23 mouse cellular contexts compared by ENCODE assay signal in genomic region chr15:5278525-5278924, GRCm38 (mm10). TPM values are rescaled to one million over a fixed set of nuclear protein-coding genes. Genes with fewer than 3 reads are reported as not detected.
DNase-seq lines count a peak whose midpoint lies in the region; ATAC-seq and TF ChIP-seq lines count a peak whose summit lies in the region.
"Had no signal": no experiment of that assay in that cellular context is flagged by ENCODE, and none has a peak within 500 bp of the region (broad histone marks: within the 10 kb centered on the region; RNA-seq: fewer than 3 reads in every experiment).

No protein-coding gene starts in this region.

- H3K4me1 ChIP-seq in intestine, postnatal 0 days (replicated peaks; ENCODE audit: control insufficient read depth, insufficient read depth, low read length): no peaks in the 10 kb centered on the region
- no peaks in the 10 kb centered on the region for H3K4me1 ChIP-seq in intestine, embryonic 16.5 days (ENCODE audit: control insufficient read depth, insufficient read depth, low read length)
- peaks cover 5% of the 10 kb centered on the region for H3K4me1 ChIP-seq in brown adipose tissue, adult 24 weeks (ENCODE audit: control insufficient read depth, insufficient read depth, insufficient read length, low read length)

- no peak for TF ChIP-seq CTCF in gastrocnemius, adult 2 months (IDR thresholded peaks at IDR 0.05)
- no peak for TF ChIP-seq CTCF in intestine, postnatal 0 days (IDR thresholded peaks at IDR 0.05; ENCODE audit: low read depth)

- no peak for DNase-seq in gastrocnemius, adult 2 months
- DNase-seq in gastrocnemius, postnatal 36 days: no peak
- DNase-seq in large intestine, adult 2 months (ENCODE audit: low read depth, low spot score): peak; percentile 51
- DNase-seq in left cerebral cortex, postnatal 4 days: no peak
- DNase-seq in thymus, postnatal 4 days: no peak
- DNase-seq: adrenal gland, adult 2 months; adrenal gland, adult 8-10 months; adrenal gland, postnatal 10 days; adrenal gland, postnatal 14 days; adrenal gland, postnatal 25 days; adrenal gland, postnatal 36 days; B cell, adult 2 months; cerebellum, adult 11 months; cerebellum, adult 11-12 months; cerebellum, adult 18-20 months had no signal

- peak overlapping the region; percentile 38; the same call in 1 of the 2 replicates for H3K27ac ChIP-seq in gastrocnemius, adult 2 months
- H3K27ac ChIP-seq in intestine, postnatal 0 days (ENCODE audit: low read depth, low read length): no peak overlapping the region
- H3K27ac ChIP-seq in intestine, embryonic 16.5 days (ENCODE audit: low read length): no peak overlapping the region
- peak overlapping the region; percentile 43 for H3K27ac ChIP-seq in brown adipose tissue, adult 24 weeks (replicated peaks; ENCODE audit: low read depth, low read length)

- no peak overlapping the region for H3K9ac ChIP-seq in intestine, postnatal 0 days (ENCODE audit: low read depth, low read length)
- H3K9ac ChIP-seq in intestine, embryonic 16.5 days (ENCODE audit: low read depth, low read length): no peak overlapping the region

- no peak overlapping the region for H3K4me2 ChIP-seq in intestine, postnatal 0 days (replicated peaks; ENCODE audit: low read depth)
- no peak overlapping the region for H3K4me2 ChIP-seq in intestine, embryonic 16.5 days (ENCODE audit: low read depth, low read length)

- H3K9me3 ChIP-seq in intestine, postnatal 0 days (ENCODE audit: control insufficient read depth): no peaks in the 10 kb centered on the region
- peaks cover 5% of the 10 kb centered on the region; the same call in 1 of the 2 replicates for H3K9me3 ChIP-seq in intestine, embryonic 16.5 days (ENCODE audit: control insufficient read depth, low read length)
- H3K9me3 ChIP-seq: G1E had no signal

- H3K36me3 ChIP-seq in intestine, postnatal 0 days (ENCODE audit: control insufficient read depth, insufficient read depth): no peaks in the 10 kb centered on the region
- H3K36me3 ChIP-seq in intestine, embryonic 16.5 days (ENCODE audit: control insufficient read depth, insufficient read depth, low read length): no peaks in the 10 kb centered on the region
- H3K36me3 ChIP-seq: G1E had no signal

- no peaks in the 10 kb centered on the region for H3K27me3 ChIP-seq in intestine, postnatal 0 days (replicated peaks; ENCODE audit: control insufficient read depth, insufficient read depth, low read length)
- H3K27me3 ChIP-seq in intestine, embryonic 16.5 days (replicated peaks; ENCODE audit: control insufficient read depth, insufficient read depth, low read length): no peaks in the 10 kb centered on the region
- H3K27me3 ChIP-seq: CH12.LX, Patski had no signal

- intact Hi-C loops in gastrocnemius, adult 2 months (cut with DNase I): no loop called here
- intact Hi-C loops in gastrocnemius, postnatal 36 days (cut with DNase I): no loop called here
- intact Hi-C loops in left cerebral cortex, postnatal 4 days (cut with DNase I): no loop called here

- ATAC-seq in intestine, postnatal 0 days: 0 out of 2 replicates have a peak, but pooled peaks have one; percentile 59
- no peak for ATAC-seq in intestine, embryonic 16.5 days
- ATAC-seq: activated CD4-positive, CD25-positive, alpha-beta regulatory T cell, adult 4 months; CD4-positive, CD25-positive, alpha-beta regulatory T cell, adult 4 months; Patski had no signal

- H3K4me3 ChIP-seq in gastrocnemius, adult 2 months: no peak overlapping the region
- H3K4me3 ChIP-seq in intestine, postnatal 0 days (ENCODE audit: low read depth, low read length): no peak overlapping the region
- no peak overlapping the region for H3K4me3 ChIP-seq in intestine, embryonic 16.5 days (ENCODE audit: low read length)
- H3K4me3 ChIP-seq in brown adipose tissue, adult 24 weeks (ENCODE audit: insufficient read depth, low read depth, low read length): no peak overlapping the region

RNA-seq across cellular contexts. Expression of gene Ptger4, which starts 34.5 kb away (rescaled TPM):
- total RNA-seq in gastrocnemius, adult 2 months (2021): 1 to 10 TPM; 1.2 to 1.9 TPM
- 1 to 10 TPM; 1.1 to 2.2 TPM for total RNA-seq in gastrocnemius, postnatal 36 days (2021)
- polyA plus RNA-seq in intestine, postnatal 0 days (2015; fragmentation: Nextera tagmentation; extraction: Ambion mirVana): 14.5 and 15.1 TPM in 2 replicates
- polyA plus RNA-seq in intestine, embryonic 16.5 days (2015; fragmentation: Nextera tagmentation; extraction: Ambion mirVana): 6.0 and 7.1 TPM in 2 replicates
- polyA plus RNA-seq in brown adipose tissue, adult 24 weeks (2012; ENCODE audit: insufficient read depth, insufficient read length, missing spikeins): 2.6 and 3.1 TPM in 2 replicates
- polyA plus RNA-seq in large intestine, adult 2 months (2012; rRNA removed): 19.9 and 31.8 TPM in 2 replicates
- total RNA-seq in left cerebral cortex, postnatal 4 days (2021): 1 to 10 TPM; 2.8 to 3.4 TPM

Comparison
In these comparisons a context has a peak if more than half of its experiments do, and no peak if none do; other contexts are left out.
1. H3K27ac ChIP-seq: peak in gastrocnemius, adult 2 months (single experiment) and brown adipose tissue, adult 24 weeks (single experiment); none in intestine, postnatal 0 days (single experiment) and intestine, embryonic 16.5 days (single experiment).